Mouse (Mus musculus) stomach, embryonic 14.5 days (tissue): Measurements from ENCODE around the gene Gm11116. TPM values are rescaled to one million over a fixed set of nuclear protein-coding genes. Genes with fewer than 3 reads are reported as not detected.
"Not testable (repeated sequence)": the region's sequence is repeated elsewhere in the genome, so short reads cannot be mapped to it uniquely, and the experiment has no call there.

Source experiments
- ATAC-seq: fragments of 200-750 bp; cut with Nextera tagmentation; 2 replicates; pipeline ENCODE4 v1.8.0; 2017; ENCODE audit warnings: low read depth, moderate TSS enrichment; ENCODE audit not compliant: insufficient number of reproducible peaks, insufficient read depth, low FRiP score
- H3K27ac ChIP-seq: fragments of 300-500 bp; sonication (generic); 2 replicates; pipeline ENCODE4 v1.5.1; 2014; ENCODE audit warnings: mild to moderate bottlenecking, low read length, moderate library complexity, mixed read lengths
- H3K27me3 ChIP-seq: fragments of 300-500 bp; sonication (generic); 2 replicates; pipeline ENCODE4 v1.6.1; 2014; ENCODE audit warnings: low read length, control low read depth, mixed read lengths; ENCODE audit not compliant: control insufficient read depth, insufficient read depth
- H3K36me3 ChIP-seq: fragments of 300-500 bp; sonication (generic); 2 replicates; pipeline ENCODE4 v1.6.1; 2014; ENCODE audit warnings: mild to moderate bottlenecking, control low read depth, low read length, moderate library complexity, mixed read lengths; ENCODE audit not compliant: control insufficient read depth, insufficient read depth
- H3K4me1 ChIP-seq: fragments of 300-500 bp; sonication (generic); 2 replicates; pipeline ENCODE4 v1.6.1; 2014; ENCODE audit warnings: low read length, control low read depth, mixed read lengths; ENCODE audit not compliant: control insufficient read depth, insufficient read depth
- H3K4me2 ChIP-seq: fragments of 300-500 bp; sonication (generic); replicated peaks from 2 replicates; pipeline ENCODE4 v1.6.1; 2014; ENCODE audit warnings: low read depth, low read length, control low read depth
- H3K4me3 ChIP-seq: fragments of 300-500 bp; sonication (generic); 2 replicates; pipeline ENCODE4 v1.5.1; 2014; ENCODE audit warnings: low read depth, low read length, control low read depth
- H3K9ac ChIP-seq: fragments of 300-500 bp; sonication (generic); replicated peaks from 2 replicates; pipeline ENCODE4 v1.6.1; 2014; ENCODE audit warnings: low read depth, mild to moderate bottlenecking, control low read depth, low read length, moderate library complexity, mixed read lengths
- H3K9me3 ChIP-seq: fragments of 300-500 bp; sonication (generic); 2 replicates; pipeline ENCODE4 v1.6.1; 2016; ENCODE audit warnings: low read depth, low read length, control low read depth; ENCODE audit not compliant: control insufficient read depth
- WGBS: fragments of 180-500 bp; shearing (Covaris S2); extraction: QIAGEN DNeasy Blood & Tissue Kit; methylation state at CpG from one replicate; pipeline ENCODE4 v1.1.7; 2014; 5-methylcytosine and 5-hydroxymethylcytosine counted together
- polyA plus RNA-seq: library from polyadenylated mRNA; unstranded; fragments of >200 nt; fragmentation: Nextera tagmentation; extraction: Ambion mirVana; gene quantifications from 2 replicates; pipeline ENCODE4 v1.2.1, GENCODE M21; 2014

Gene Gm11116
- not detected in 2 replicates for polyA plus RNA-seq

DNA sequence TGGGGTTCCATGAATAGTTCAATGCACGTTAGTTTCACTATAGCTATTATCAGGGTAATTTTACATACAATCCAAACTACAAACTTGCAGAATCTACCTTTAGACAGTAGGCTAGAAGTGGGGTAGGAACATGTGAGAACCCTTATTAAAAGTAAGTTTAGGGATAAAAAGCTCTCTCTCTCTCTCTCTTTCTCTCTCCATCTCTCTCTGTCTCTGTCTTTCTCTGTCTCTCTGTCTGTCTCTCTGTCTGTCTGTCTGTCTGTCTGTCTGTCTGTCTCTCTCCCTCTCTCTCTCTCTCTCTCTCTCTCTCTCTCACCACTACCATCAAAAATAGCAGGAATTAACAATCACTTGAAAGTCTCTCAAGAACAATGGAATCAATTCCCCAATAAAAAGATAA is at the start of gene Gm11116:
Gene Gm11116, minus strand, starts transcription at position 101 of the 400 bp plus-strand sequence.
- no peaks in the 10 kb centered on the region for H3K36me3 ChIP-seq
- no peak within 1 kb of the TSS for H3K27ac ChIP-seq
- no peaks in the 10 kb centered on the region for H3K27me3 ChIP-seq
- no peak within 1 kb of the TSS for H3K4me3 ChIP-seq
- H3K9ac ChIP-seq: no peak within 1 kb of the TSS
- no peaks in the 10 kb centered on the region for H3K4me1 ChIP-seq
- no peak for ATAC-seq
- H3K4me2 ChIP-seq: no peak within 1 kb of the TSS
- WGBS: 68% methylated on average over 1 of the region's 1 CpGs
- no peaks in the 10 kb centered on the region for H3K9me3 ChIP-seq

GRCm38 (mm10) chr5:88153999-88154398 is 42.7 kb upstream of the Gm11116 start, which contains the start of gene Gm11115:
TSS of gene Gm11115 (minus strand) at chr5:88154099.
- H3K27me3 ChIP-seq: no peaks in the 10 kb centered on the region
- H3K4me2 ChIP-seq: no peak within 1 kb of the TSS
- no peaks in the 10 kb centered on the region for H3K9me3 ChIP-seq
- H3K4me3 ChIP-seq: no peak within 1 kb of the TSS
- no peak within 1 kb of the TSS for H3K27ac ChIP-seq
- ATAC-seq: no peak
- H3K9ac ChIP-seq: no peak within 1 kb of the TSS
- H3K4me1 ChIP-seq: no peaks in the 10 kb centered on the region
- H3K36me3 ChIP-seq: no peaks in the 10 kb centered on the region

DNA sequence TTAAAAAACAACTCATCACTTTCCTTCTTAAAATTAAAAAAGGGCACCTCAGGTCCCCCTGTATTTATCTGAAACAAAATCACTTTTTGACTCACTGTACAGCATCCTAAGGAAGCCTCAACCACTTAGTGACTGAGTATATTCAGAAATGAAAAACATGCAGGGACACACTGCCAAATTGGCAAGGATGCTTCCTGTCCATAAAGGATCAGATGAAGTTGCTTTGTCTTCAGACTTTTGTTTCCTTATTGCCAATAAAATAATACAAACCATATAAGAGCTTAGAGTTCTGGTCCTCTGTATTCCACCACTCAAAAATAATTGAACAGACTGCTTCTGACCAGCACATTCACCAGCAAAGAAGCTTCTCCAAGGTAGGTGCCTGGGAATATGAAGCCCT is 25.1 kb downstream of the Gm11116 start, which contains the start of gene Smr2:
Gene Smr2, plus strand, starts transcription at position 301 of the 400 bp plus-strand sequence.
- H3K4me2 ChIP-seq, H3K9me3 ChIP-seq, H3K9ac ChIP-seq, H3K27ac ChIP-seq, ATAC-seq, H3K4me1 ChIP-seq, H3K4me3 ChIP-seq, H3K27me3 ChIP-seq, H3K36me3 ChIP-seq: not testable (repeated sequence)

Other genes with a start within 250 kb of the Gm11116 start
- not detected in 2 replicates for gene Odam, start 226.5 kb downstream of the Gm11116 start, polyA plus RNA-seq
- not detected in 2 replicates for gene Csn3, start 186.0 kb downstream of the Gm11116 start, polyA plus RNA-seq
- gene 2310003L06Rik, start 142.1 kb downstream of the Gm11116 start, polyA plus RNA-seq: not detected in 2 replicates
- not detected in 2 replicates for gene Gm28434, start 142.0 kb downstream of the Gm11116 start, polyA plus RNA-seq
- not detected in 2 replicates for gene Cabs1, start 132.1 kb downstream of the Gm11116 start, polyA plus RNA-seq
- gene Smr3a, start 109.0 kb downstream of the Gm11116 start, polyA plus RNA-seq: not detected in 2 replicates
- gene Smr2, start 25.0 kb downstream of the Gm11116 start, polyA plus RNA-seq: not detected in 2 replicates
- gene Gm11115, start 42.6 kb upstream of the Gm11116 start, polyA plus RNA-seq: not detected in 2 replicates
- not detected in 2 replicates for gene Gm7714, start 157.4 kb upstream of the Gm11116 start, polyA plus RNA-seq
- not detected in 2 replicates for gene Prol1, start 205.8 kb upstream of the Gm11116 start, polyA plus RNA-seq